Mouse (Mus musculus) midbrain, embryonic 11.5 days (tissue): ENCODE results near the gene 4930544D05Rik. TPM values are rescaled to one million over a fixed set of nuclear protein-coding genes. Genes with fewer than 3 reads are reported as not detected.

ENCODE experiments used
- ATAC-seq: fragments of 200-750 bp; cut with Nextera tagmentation; 2 replicates; pipeline ENCODE4 v1.8.0; 2017; ENCODE audit warnings: moderate TSS enrichment, moderate library complexity; ENCODE audit not compliant: low FRiP score
- DNase-seq: peaks from one replicate; pipeline ENCODE4 v3.0.0; 2015; ENCODE audit warnings: low spot score; ENCODE audit errors: missing footprints
- H3K27ac ChIP-seq: fragments of 300-500 bp; sonication (generic); 2 replicates; pipeline ENCODE4 v1.5.1; 2014; ENCODE audit warnings: low read depth, low read length
- H3K27me3 ChIP-seq: fragments of 300-500 bp; sonication (generic); 2 replicates; pipeline ENCODE4 v1.6.1; 2014; ENCODE audit warnings: mild to moderate bottlenecking, low read length, moderate library complexity, mixed read lengths; ENCODE audit not compliant: control insufficient read depth, insufficient read depth
- H3K36me3 ChIP-seq: fragments of 300-500 bp; sonication (generic); 2 replicates; pipeline ENCODE4 v1.6.1; 2014; ENCODE audit warnings: mild to moderate bottlenecking, low read length, moderate library complexity, mixed read lengths; ENCODE audit not compliant: control insufficient read depth, insufficient read depth
- H3K4me1 ChIP-seq: fragments of 300-500 bp; sonication (generic); 2 replicates; pipeline ENCODE4 v1.6.1; 2014; ENCODE audit warnings: low read length; ENCODE audit not compliant: control insufficient read depth, insufficient read depth
- H3K4me2 ChIP-seq: fragments of 300-500 bp; sonication (generic); 2 replicates; pipeline ENCODE4 v1.6.1; 2014; ENCODE audit warnings: mild to moderate bottlenecking, moderate library complexity
- H3K4me3 ChIP-seq: fragments of 300-500 bp; sonication (generic); 2 replicates; pipeline ENCODE4 v1.5.1; 2014; ENCODE audit warnings: low read depth, low read length
- H3K9ac ChIP-seq: fragments of 300-500 bp; sonication (generic); 2 replicates; pipeline ENCODE4 v1.6.1; 2014; ENCODE audit warnings: low read length
- H3K9me3 ChIP-seq: fragments of 300-500 bp; sonication (generic); 2 replicates; pipeline ENCODE4 v1.6.1; 2016; ENCODE audit warnings: low read length; ENCODE audit not compliant: control insufficient read depth
- WGBS: fragments of 180-500 bp; shearing (Covaris S2); extraction: QIAGEN DNeasy Blood & Tissue Kit; methylation state at CpG from one replicate; pipeline ENCODE4 v1.1.7; 2014; 5-methylcytosine and 5-hydroxymethylcytosine counted together
- polyA plus RNA-seq: library from polyadenylated mRNA; unstranded; fragments of >200 nt; fragmentation: Nextera tagmentation; extraction: Ambion mirVana; gene quantifications from 2 replicates; pipeline ENCODE4 v1.2.1, GENCODE M21; 2014

Gene 4930544D05Rik
- polyA plus RNA-seq, 1 experiment from 2014 or later = not detected

DNA sequence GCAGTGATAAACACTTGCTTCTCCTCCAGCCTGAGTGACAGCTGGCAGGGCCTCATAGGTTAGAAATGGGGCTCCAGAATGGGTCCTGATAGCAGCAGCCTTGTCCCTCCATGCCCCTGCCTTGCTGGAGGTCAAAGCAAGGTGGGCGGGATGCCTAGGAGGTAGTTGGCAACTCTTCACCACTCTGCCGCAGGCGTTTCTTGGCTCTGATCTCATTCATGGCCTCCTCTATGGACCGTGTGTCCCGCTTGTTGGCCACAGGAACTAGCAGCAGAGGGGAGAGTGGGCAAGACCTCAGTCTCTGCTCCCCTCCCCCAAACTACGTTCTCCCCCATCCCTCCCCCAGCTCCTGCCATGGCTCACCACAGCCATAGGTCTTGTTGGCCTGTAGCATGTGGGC, 48.3 kb downstream of the 4930544D05Rik start:
- Histone ChIP-seq H3K27me3 (no peaks in the 10 kb centered on the region), H3K4me1 (peaks cover 7% of the 10 kb centered on the region; the same call in 1 of the 2 replicates), H3K27ac (no peak overlapping the region), H3K9ac (no peak overlapping the region), H3K36me3 (peaks cover 14% of the 10 kb centered on the region), H3K4me2 (no peak overlapping the region), H3K4me3 (no peak overlapping the region), H3K9me3 (no peaks in the 10 kb centered on the region)
- no peak for DNase-seq
- no peak for ATAC-seq
- WGBS = 95% methylated on average over 6 of the region's 6 CpGs

DNA sequence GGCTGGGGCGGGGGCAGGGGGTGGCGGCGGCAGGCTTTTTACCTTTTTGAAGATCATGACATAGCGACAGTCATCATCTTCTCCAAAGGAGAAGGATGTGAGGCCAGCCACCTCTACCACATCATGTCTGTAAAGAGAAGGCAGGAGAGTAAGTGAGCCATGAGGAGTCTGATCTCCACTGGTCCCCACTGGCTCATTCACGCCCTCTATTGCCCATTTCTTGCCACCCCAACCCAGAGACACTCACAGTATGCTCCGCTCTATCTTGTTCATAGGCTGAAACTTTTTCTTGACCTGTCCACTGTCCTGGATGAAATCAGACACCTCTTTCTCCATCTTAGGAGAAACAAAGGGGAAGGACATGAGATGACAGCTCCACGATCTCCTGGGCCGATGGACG, 49.1 kb downstream of the 4930544D05Rik start:
- Histone ChIP-seq H3K36me3 (peaks cover 14% of the 10 kb centered on the region), H3K27me3 (no peaks in the 10 kb centered on the region), H3K27ac (no peak overlapping the region), H3K9me3 (no peaks in the 10 kb centered on the region), H3K9ac (no peak overlapping the region), H3K4me1 (peaks cover 7% of the 10 kb centered on the region; the same call in 1 of the 2 replicates), H3K4me3 (no peak overlapping the region), H3K4me2 (no peak overlapping the region)
- ATAC-seq = no peak
- no peak for DNase-seq
- WGBS = 95% methylated on average over 9 of the region's 9 CpGs

Other genes with a start within 250 kb of the 4930544D05Rik start
- gene Pelp1, start 205.8 kb upstream of the 4930544D05Rik start, polyA plus RNA-seq = 32.5 and 33.7 TPM in 2 replicates
- 28.9 and 31.3 TPM in 2 replicates for gene Arrb2, start 183.2 kb upstream of the 4930544D05Rik start, polyA plus RNA-seq
- gene Med11, start 163.9 kb upstream of the 4930544D05Rik start, polyA plus RNA-seq = 37.7 and 42.1 TPM in 2 replicates
- 0.18 and 0.26 TPM in 2 replicates for gene Zmynd15, start 156.4 kb upstream of the 4930544D05Rik start, polyA plus RNA-seq
- 0.50 and 0.82 TPM in 2 replicates for gene Cxcl16, start 155.9 kb upstream of the 4930544D05Rik start, polyA plus RNA-seq
- gene Tm4sf5, start 110.6 kb upstream of the 4930544D05Rik start, polyA plus RNA-seq = not detected in 2 replicates
- gene Vmo1, start 101.2 kb upstream of the 4930544D05Rik start, polyA plus RNA-seq = 0.42 TPM in 1 of 2 replicates, not detected in the other
- 0.18 and 0.22 TPM in 2 replicates for gene Gltpd2, start 96.7 kb upstream of the 4930544D05Rik start, polyA plus RNA-seq
- 826 and 909 TPM in 2 replicates for gene Psmb6, start 90.5 kb upstream of the 4930544D05Rik start, polyA plus RNA-seq
- gene Gm40193, start 82.9 kb upstream of the 4930544D05Rik start, polyA plus RNA-seq = not detected in 2 replicates
- gene Pld2, start 75.8 kb upstream of the 4930544D05Rik start, polyA plus RNA-seq = 3.5 and 4.0 TPM in 2 replicates
- gene Mink1, start 53.0 kb upstream of the 4930544D05Rik start, polyA plus RNA-seq = 12.3 and 12.9 TPM in 2 replicates
- gene Chrne, start 3.4 kb downstream of the 4930544D05Rik start, polyA plus RNA-seq = not detected in 2 replicates
- gene Gp1ba, start 23.3 kb downstream of the 4930544D05Rik start, polyA plus RNA-seq = 0.61 and 0.81 TPM in 2 replicates
- 87.0 and 87.9 TPM in 2 replicates for gene Rnf167, start 31.4 kb downstream of the 4930544D05Rik start, polyA plus RNA-seq
- 134 and 142 TPM in 2 replicates for gene Slc25a11, start 31.6 kb downstream of the 4930544D05Rik start, polyA plus RNA-seq
- 1,303 and 1,326 TPM in 2 replicates for gene Pfn1, start 38.8 kb downstream of the 4930544D05Rik start, polyA plus RNA-seq
- 13.8 and 14.3 TPM in 2 replicates for gene Eno3, start 41.4 kb downstream of the 4930544D05Rik start, polyA plus RNA-seq
- 138 and 139 TPM in 2 replicates for gene Spag7, start 53.6 kb downstream of the 4930544D05Rik start, polyA plus RNA-seq
- gene Camta2, start 72.3 kb downstream of the 4930544D05Rik start, polyA plus RNA-seq = 6.6 and 6.7 TPM in 2 replicates
- 1.3 TPM in 2 replicates for gene Inca1, start 84.3 kb downstream of the 4930544D05Rik start, polyA plus RNA-seq
- 6.1 and 7.1 TPM in 2 replicates for gene Kif1c, start 84.7 kb downstream of the 4930544D05Rik start, polyA plus RNA-seq
- 10.2 and 11.0 TPM in 2 replicates for gene Zfp3, start 148.4 kb downstream of the 4930544D05Rik start, polyA plus RNA-seq
- gene Scimp, start 196.7 kb downstream of the 4930544D05Rik start, polyA plus RNA-seq = not detected in 2 replicates
- gene Rabep1, start 228.9 kb downstream of the 4930544D05Rik start, polyA plus RNA-seq = 41.7 and 44.2 TPM in 2 replicates